Mouse (Mus musculus) C2C12 (cell line): ENCODE data around the gene Klhl41.

Experiments
- CTCF ChIP-seq: IDR thresholded peaks from one replicate; pipeline ENCODE4 v1.5.1; 2011; ENCODE audit not compliant: control insufficient read depth, insufficient read depth, insufficient read length
- MAX ChIP-seq: IDR thresholded peaks from one replicate; pipeline ENCODE4 v1.6.1; 2011; ENCODE audit warnings: mild to moderate bottlenecking, control low read depth
- USF1 ChIP-seq: IDR thresholded peaks from one replicate; pipeline ENCODE4 v1.6.1; 2011; ENCODE audit warnings: low read depth, mild to moderate bottlenecking, control low read depth, moderate library complexity

GRCm38 (mm10) chr2:69723519-69723825 is 53.6 kb downstream of the Klhl41 start:
- TF ChIP-seq USF1 (no peak), CTCF (no peak), MAX (no peak)
